Mouse (Mus musculus) embryonic facial prominence, embryonic 14.5 days (tissue): ENCODE measurements around the gene Cdk18. TPM values are rescaled to one million over a fixed set of nuclear protein-coding genes. Genes with fewer than 3 reads are reported as not detected.
"Not testable (repeated sequence)": the region's sequence is repeated elsewhere in the genome, so short reads cannot be mapped to it uniquely, and the experiment has no call there.

Experiments used
- ATAC-seq: fragments of 200-750 bp; cut with Nextera tagmentation; 2 replicates; pipeline ENCODE4 v1.8.0; 2017; ENCODE audit warnings: low read depth, moderate number of reproducible peaks, moderate TSS enrichment
- DNase-seq: peaks from one replicate; pipeline ENCODE4 v3.0.0-alpha.2; 2015; ENCODE audit warnings: low spot score
- H3K27ac ChIP-seq: fragments of 300-500 bp; sonication (generic); replicated peaks from 2 replicates; pipeline ENCODE4 v1.5.1; 2014; ENCODE audit warnings: low read depth, mild to moderate bottlenecking, low read length, moderate library complexity
- H3K27me3 ChIP-seq: fragments of 300-500 bp; sonication (generic); replicated peaks from 2 replicates; pipeline ENCODE4 v1.6.1; 2014; ENCODE audit warnings: low read length; ENCODE audit not compliant: control insufficient read depth, insufficient read depth
- H3K36me3 ChIP-seq: fragments of 300-500 bp; sonication (generic); 2 replicates; pipeline ENCODE4 v1.6.1; 2014; ENCODE audit warnings: low read length, mixed read lengths; ENCODE audit not compliant: control insufficient read depth, insufficient read depth
- H3K4me1 ChIP-seq: fragments of 300-500 bp; sonication (generic); 2 replicates; pipeline ENCODE4 v1.6.1; 2014; ENCODE audit warnings: antibody characterized with exemption, low read length; ENCODE audit not compliant: control insufficient read depth, insufficient read depth
- H3K4me2 ChIP-seq: fragments of 300-500 bp; sonication (generic); 2 replicates; pipeline ENCODE4 v1.6.1; 2014; ENCODE audit warnings: low read depth, mild to moderate bottlenecking, low read length, moderate library complexity, mixed read lengths
- H3K4me3 ChIP-seq: fragments of 300-500 bp; sonication (generic); 2 replicates; pipeline ENCODE4 v1.5.1; 2014; ENCODE audit warnings: low read depth, mild to moderate bottlenecking, low read length
- H3K9ac ChIP-seq: fragments of 300-500 bp; sonication (generic); 2 replicates; pipeline ENCODE4 v1.6.1; 2014; ENCODE audit warnings: low read depth, mild to moderate bottlenecking, low read length, moderate library complexity, mixed read lengths
- H3K9me3 ChIP-seq: fragments of 300-500 bp; sonication (generic); 2 replicates; pipeline ENCODE4 v1.6.1; 2016; ENCODE audit warnings: low read length; ENCODE audit not compliant: control insufficient read depth
- WGBS: fragments of 180-500 bp; shearing (Covaris S2); extraction: QIAGEN DNeasy Blood & Tissue Kit; methylation state at CpG from one replicate; pipeline ENCODE4 v1.1.7; 2014; 5-methylcytosine and 5-hydroxymethylcytosine counted together
- polyA plus RNA-seq: library from polyadenylated mRNA; unstranded; fragments of >200 nt; fragmentation: Nextera tagmentation; extraction: Ambion mirVana; gene quantifications from 2 replicates; pipeline ENCODE4 v1.2.1, GENCODE M21; 2014

The Cdk18 gene
- polyA plus RNA-seq, 1 experiment from 2014 or later, result 2.2 TPM

GRCm38 (mm10) chr1:132164780-132165518 is 25.5 kb upstream of the Cdk18 start:
- Histone ChIP-seq H3K9me3 (no peaks in the 10 kb centered on the region), H3K4me3 (no peak overlapping the region), H3K27me3 (no peaks in the 10 kb centered on the region), H3K36me3 (no peaks in the 10 kb centered on the region), H3K4me1 (no peaks in the 10 kb centered on the region), H3K4me2 (no peak overlapping the region), H3K27ac (no peak overlapping the region), H3K9ac (no peak overlapping the region)
- DNase-seq, result no peak
- WGBS, result 31% methylated on average over 11 of the region's 13 CpGs
- peak; percentile 38; the same call in 1 of the 2 replicates for ATAC-seq

GRCm38 (mm10) chr1:132162618-132163017 is 23.1 kb upstream of the Cdk18 start:
- not testable (repeated sequence) for H3K9me3 ChIP-seq, H3K9ac ChIP-seq, ATAC-seq, H3K36me3 ChIP-seq, H3K27me3 ChIP-seq, H3K4me3 ChIP-seq, H3K27ac ChIP-seq, H3K4me1 ChIP-seq, DNase-seq, H3K4me2 ChIP-seq
- 55% methylated on average over 9 of the region's 9 CpGs for WGBS

GRCm38 (mm10) chr1:132161211-132161880 is 21.9 kb upstream of the Cdk18 start:
- DNase-seq (no peak), ATAC-seq (no peak)

GRCm38 (mm10) chr1:132159681-132160080 is 20.2 kb upstream of the Cdk18 start:
- Histone ChIP-seq H3K9me3 (no peaks in the 10 kb centered on the region), H3K4me2 (no peak overlapping the region), H3K4me3 (no peak overlapping the region), H3K36me3 (no peaks in the 10 kb centered on the region), H3K9ac (no peak overlapping the region), H3K4me1 (no peaks in the 10 kb centered on the region), H3K27me3 (no peaks in the 10 kb centered on the region; the same call in 1 of the 2 replicates), H3K27ac (no peak overlapping the region)
- ATAC-seq, result no peak
- 44% methylated on average over 4 of the region's 4 CpGs for WGBS
- DNase-seq, result no peak

More at GRCm38 (mm10) chr1:132161211-132161880, 21.9 kb upstream of the Cdk18 start:
- Histone ChIP-seq H3K4me2 (no peak overlapping the region), H3K27ac (no peak overlapping the region), H3K4me3 (no peak overlapping the region), H3K36me3 (no peaks in the 10 kb centered on the region), H3K9me3 (no peaks in the 10 kb centered on the region), H3K9ac (0 out of 2 replicates have a peak overlapping the region, but pooled peaks have one; percentile 31), H3K27me3 (no peaks in the 10 kb centered on the region; the same call in 1 of the 2 replicates), H3K4me1 (no peaks in the 10 kb centered on the region)
- WGBS, result 50% methylated on average over 7 of the region's 7 CpGs

- Histone ChIP-seq H3K27me3 (no peaks in the 10 kb centered on the region; the same call in 1 of the 2 replicates), H3K9me3 (no peaks in the 10 kb centered on the region), H3K4me2 (no peak overlapping the region), H3K27ac (no peak overlapping the region), H3K36me3 (no peaks in the 10 kb centered on the region), H3K4me3 (no peak overlapping the region), H3K4me1 (no peaks in the 10 kb centered on the region), H3K9ac (no peak overlapping the region)
- DNase-seq (peak; percentile 68), ATAC-seq (no peak)
- WGBS, result 18% methylated on average over 2 of the region's 2 CpGs
Measured at GRCm38 (mm10) chr1:132158741-132159140, 19.3 kb upstream of the Cdk18 start.

- ATAC-seq, result 0 out of 2 replicates have a peak, but pooled peaks have one; percentile 9
- Histone ChIP-seq H3K36me3 (no peaks in the 10 kb centered on the region), H3K4me2 (peak overlapping the region; percentile 25; the same call in 1 of the 2 replicates), H3K27me3 (no peaks in the 10 kb centered on the region; the same call in 1 of the 2 replicates), H3K4me1 (no peaks in the 10 kb centered on the region), H3K9ac (no peak overlapping the region), H3K27ac (no peak overlapping the region), H3K4me3 (no peak overlapping the region), H3K9me3 (no peaks in the 10 kb centered on the region)
- no peak for DNase-seq
- WGBS, result 33% methylated on average over 7 of the region's 7 CpGs
Measured at GRCm38 (mm10) chr1:132157808-132158207, 18.3 kb upstream of the Cdk18 start.

GRCm38 (mm10) chr1:132157016-132157781 is 17.7 kb upstream of the Cdk18 start:
- DNase-seq (peak; percentile 80), ATAC-seq (peak; percentile 56; the same call in 1 of the 2 replicates)
- H3K36me3 ChIP-seq, result no peaks in the 10 kb centered on the region
- H3K9ac ChIP-seq, result no peak overlapping the region
- no peak overlapping the region for H3K27ac ChIP-seq
- WGBS, result 26% methylated on average over 14 of the region's 14 CpGs
- no peak overlapping the region for H3K4me3 ChIP-seq
- H3K4me1 ChIP-seq, result no peaks in the 10 kb centered on the region
- H3K9me3 ChIP-seq, result no peaks in the 10 kb centered on the region
- no peaks in the 10 kb centered on the region; the same call in 1 of the 2 replicates for H3K27me3 ChIP-seq
- peak overlapping the region; percentile 25; the same call in 1 of the 2 replicates for H3K4me2 ChIP-seq

- Histone ChIP-seq H3K9me3 (no peaks in the 10 kb centered on the region), H3K27ac (no peak overlapping the region), H3K4me3 (no peak overlapping the region), H3K4me2 (no peak overlapping the region), H3K36me3 (no peaks in the 10 kb centered on the region), H3K4me1 (no peaks in the 10 kb centered on the region), H3K27me3 (no peaks in the 10 kb centered on the region; the same call in 1 of the 2 replicates), H3K9ac (no peak overlapping the region)
- peak; percentile 89 for DNase-seq
- 11% methylated on average over 6 of the region's 6 CpGs for WGBS
- ATAC-seq, result peak; percentile 24; the same call in 1 of the 2 replicates
Measured at GRCm38 (mm10) chr1:132155737-132156136, 16.3 kb upstream of the Cdk18 start.
